Mouse (Mus musculus) urinary bladder, adult 2 months (tissue): ENCODE measurements around the gene Nkd1. TPM values are rescaled to one million over a fixed set of nuclear protein-coding genes. Genes with fewer than 3 reads are reported as not detected.

ENCODE experiments used
- DNase-seq: peaks from one replicate; pipeline ENCODE4 v3.0.0; 2022; ENCODE audit warnings: low spot score
- polyA plus RNA-seq: library from polyadenylated mRNA; depleted of rRNA; stranded (reverse); fragments of >200 nt; gene quantifications from 2 replicates; pipeline ENCODE4 v1.2.3, GENCODE M21; 2012

The Nkd1 gene
- polyA plus RNA-seq, 1 experiment, result 65.2 TPM

- DNase-seq, result no peak
These were observed 51.9 kb downstream of the Nkd1 start for GRCm38 (mm10) chr8:88572941-88573645.

DNA sequence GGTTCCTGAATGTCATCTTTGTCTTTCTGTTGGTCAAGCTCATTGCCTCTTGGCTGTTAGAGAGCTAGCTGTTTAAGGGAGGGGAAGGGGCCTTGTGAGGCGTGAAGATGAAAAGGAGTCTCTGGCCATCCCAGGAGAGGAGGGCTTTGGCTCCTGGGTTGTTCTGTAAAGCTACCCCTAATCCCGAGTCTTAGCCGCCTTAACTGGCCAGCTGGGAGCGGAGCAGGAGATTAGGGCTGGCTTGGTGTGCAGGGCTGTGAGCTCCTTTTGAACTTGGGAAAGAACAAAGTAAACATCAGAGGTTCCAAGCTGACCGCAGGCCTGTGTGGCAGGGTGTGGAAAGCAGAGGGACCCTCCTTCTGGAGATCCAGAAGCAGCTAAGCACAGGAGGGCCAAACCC lies 53.8 kb downstream of the Nkd1 start:
- DNase-seq, result no peak

GRCm38 (mm10) chr8:88576351-88577142 lies 55.4 kb downstream of the Nkd1 start:
- DNase-seq, result no peak

DNA sequence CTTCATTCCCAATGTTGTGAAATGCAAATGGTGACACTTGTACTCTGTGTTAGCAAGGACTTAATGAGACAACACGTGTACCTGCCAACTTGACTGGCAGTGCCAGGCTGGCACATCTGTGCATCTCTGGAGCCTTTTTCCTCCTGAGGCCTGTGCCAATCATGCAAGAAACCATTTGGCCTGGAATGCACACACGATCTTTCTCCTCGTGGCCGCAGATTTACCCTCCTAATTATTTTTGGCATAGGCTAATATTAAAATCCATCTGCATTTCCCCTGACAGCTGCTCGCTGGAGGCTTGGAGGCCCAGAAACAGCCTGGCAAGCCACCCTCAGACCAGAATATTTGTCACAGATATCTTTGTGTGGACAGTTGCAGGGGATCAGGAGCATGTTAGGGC lies 56.5 kb downstream of the Nkd1 start:
- DNase-seq, result no peak

DNA sequence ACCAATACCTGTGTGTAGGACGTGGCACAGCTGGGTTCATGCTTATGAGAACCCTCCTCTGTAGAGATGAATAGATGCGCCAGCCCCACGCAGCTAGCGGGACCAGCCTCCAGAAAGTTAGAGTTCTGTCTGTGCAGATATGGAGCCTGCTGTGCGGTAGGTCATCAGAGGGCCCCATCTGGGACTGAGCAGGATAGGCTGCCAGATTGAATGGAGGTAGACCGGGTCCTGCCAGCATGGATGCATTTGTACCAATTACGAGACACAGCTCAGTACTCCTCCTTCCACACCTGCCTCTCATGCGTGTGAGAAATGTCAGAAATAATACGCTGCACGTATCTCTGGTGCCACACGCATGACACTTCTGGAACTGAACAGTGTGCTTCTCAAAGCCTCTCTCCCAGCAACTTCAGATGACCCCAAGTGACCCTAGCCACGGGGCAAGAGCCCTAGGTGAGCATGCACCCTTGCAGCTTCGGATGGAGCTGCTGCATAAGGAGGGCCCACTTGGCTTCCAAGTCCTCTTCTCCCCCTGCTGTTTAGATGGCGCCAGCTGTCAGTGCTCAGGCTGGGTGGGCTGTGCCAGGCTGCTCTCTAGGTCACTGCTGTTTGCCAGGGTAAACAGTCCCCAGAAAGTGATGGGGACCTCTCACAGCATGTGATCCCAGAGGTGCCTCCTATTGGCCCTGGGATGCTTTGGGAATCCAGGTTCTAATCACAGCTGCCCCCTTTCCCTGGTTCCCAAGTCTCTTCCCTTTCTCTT lies 57.4 kb downstream of the Nkd1 start:
- DNase-seq, result no peak

DNA sequence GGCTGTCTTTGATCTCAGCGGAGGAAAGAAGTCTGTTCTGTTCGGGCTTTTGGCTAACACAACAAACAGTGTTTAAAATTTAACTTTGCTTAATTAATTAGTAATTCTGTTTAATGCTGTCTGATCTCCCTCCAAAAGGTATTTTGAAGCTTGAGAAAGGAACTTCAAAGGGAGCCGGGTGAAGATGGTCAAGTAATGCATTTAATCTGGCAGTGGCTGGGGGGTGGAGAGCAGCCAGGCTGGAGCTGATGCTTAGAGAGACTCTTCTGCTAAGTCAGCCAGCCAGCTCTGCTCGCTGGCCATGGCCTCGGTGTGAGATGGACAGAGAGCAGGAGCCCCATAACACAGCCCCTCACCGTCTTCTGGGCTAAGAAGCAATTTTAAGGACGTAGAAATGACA lies 58.1 kb downstream of the Nkd1 start:
- no peak for DNase-seq

DNA sequence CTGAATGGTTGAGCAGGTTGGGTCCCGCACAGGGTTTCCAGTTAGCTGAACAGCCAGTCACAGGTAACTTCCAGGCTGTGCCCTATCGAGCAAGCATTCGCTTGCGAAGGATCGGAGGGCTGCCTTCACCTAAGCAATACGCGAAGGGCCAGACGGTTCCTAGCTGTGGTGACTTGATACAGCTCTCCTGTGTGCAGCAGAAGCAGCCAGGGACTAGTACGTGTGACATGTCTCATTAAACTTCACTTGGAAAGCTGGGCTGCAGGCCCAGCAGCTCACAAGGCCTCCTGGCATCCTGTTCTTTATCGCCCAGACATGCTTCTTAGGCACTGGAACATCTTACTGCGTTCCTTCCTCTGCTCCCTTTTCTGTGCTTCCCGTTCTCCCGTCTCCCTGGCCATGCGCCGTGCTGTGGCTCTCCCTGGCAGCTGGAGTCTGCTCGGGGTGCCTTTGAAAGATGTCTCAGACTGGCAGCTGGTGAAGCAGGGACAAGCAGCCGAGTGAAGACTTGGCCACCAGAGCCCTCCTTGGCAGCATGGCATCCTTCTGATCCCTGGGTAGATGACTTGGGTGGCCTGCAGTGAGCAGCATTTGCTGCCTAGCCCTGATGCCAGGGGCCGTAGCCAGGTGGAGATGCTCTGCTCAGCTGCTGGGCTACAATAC lies 58.6 kb downstream of the Nkd1 start:
- no peak for DNase-seq

DNA sequence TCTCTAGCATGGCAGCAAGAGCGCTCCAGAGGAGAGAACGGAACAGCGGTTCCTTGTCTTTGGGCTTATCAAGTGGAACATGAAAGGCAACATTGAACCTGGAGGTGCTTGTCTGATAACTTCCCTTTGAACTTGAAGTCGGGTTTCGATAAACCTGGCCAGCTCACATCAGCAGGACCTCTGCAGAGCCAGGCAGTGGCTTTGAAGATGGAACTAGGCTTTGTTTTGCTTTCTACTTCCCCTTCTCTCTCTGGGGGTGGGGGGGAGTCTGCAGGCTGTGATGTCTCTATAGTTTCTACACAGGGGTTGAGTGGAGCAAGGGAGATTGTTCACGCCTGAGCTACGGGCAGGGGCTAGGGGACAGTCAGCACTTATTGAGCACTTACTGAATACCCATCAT lies 59.6 kb downstream of the Nkd1 start:
- no peak for DNase-seq

DNA sequence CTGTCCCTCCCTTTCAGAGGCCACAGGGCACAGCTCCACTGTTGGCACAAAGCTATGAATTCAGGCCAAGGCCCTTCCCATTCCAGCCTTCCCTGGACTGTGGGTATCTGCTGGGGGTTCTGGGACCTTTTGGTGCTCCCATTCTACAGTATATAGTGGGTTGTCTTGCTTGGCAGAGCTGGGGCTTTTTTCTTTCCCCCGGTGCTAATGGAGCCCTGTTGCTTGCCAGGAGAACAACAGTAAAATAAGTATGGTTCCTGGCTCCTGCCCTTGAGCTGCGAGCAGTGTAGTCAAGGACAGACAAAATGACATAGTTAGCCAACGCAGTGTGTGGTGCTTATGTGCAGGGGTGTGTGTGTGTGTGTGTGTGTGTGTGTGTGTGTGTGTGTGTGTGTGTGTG lies 62.7 kb downstream of the Nkd1 start:
- DNase-seq, result no peak

GRCm38 (mm10) chr8:88588205-88588889 lies 67.2 kb downstream of the Nkd1 start:
- DNase-seq, result no peak

DNA sequence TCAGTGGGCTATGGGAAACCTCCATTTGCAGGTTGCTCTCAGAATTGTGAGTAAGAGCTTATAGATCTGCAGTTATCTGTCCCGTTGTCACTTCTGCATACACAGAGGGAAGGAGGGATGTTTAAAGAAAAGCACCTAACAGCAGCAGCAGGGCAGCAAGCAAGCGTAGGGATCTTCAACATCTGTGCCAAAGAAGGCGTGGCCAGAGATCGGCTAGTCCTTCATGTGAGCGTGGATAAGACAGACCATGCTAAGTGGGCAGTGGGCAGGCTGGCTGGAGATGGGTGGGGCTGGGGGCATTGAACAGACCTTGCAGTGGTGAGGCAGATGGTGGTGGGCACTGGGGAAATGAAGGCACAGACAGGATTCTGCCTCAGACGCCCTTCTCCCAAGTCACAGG lies 69.1 kb downstream of the Nkd1 start:
- DNase-seq, result no peak

DNA sequence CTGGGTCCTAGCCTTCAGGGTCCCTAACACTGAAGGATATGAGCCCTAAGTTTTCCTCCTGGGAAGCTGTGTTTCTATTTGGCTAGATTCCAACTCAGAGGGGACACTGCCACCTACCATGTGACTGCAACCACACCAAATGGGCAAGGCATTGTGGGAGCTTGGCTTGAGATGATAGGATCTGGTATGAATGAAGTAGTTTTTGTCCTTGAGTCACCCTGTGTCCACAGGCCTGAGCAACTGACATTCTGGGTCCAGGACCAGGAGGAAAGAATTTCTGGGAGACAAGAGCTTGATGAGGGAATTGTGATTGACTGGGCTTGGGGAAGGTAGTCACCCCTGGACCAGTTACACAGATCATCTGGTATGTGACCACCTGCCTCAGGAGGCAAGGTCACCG lies 72.8 kb downstream of the Nkd1 start:
- no peak for DNase-seq

DNA sequence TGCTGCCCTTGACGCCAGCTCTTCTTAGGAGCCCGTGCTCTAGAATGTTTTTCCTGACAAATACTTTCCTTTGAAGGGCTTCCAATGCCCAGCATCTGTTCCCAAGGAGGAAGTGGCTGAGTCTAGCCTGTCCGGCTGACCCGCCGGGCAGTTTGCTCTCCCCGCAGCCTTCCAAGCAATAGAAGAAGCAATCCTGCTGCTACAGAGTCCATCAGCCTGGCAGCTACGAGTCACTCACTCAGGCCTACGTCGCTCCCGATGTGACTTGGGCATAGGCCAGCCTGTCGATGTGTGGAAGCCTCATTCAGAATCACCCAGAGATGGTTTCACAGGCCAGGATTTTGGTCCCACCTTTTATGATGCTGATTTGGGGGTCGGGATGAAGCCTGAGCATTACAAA lies 74.9 kb downstream of the Nkd1 start:
- DNase-seq, result no peak

- no peak for DNase-seq
These were observed 77.4 kb downstream of the Nkd1 start for GRCm38 (mm10) chr8:88598578-88598977.

- no peak for DNase-seq
These were observed 78.3 kb downstream of the Nkd1 start for GRCm38 (mm10) chr8:88599491-88599890.

DNA sequence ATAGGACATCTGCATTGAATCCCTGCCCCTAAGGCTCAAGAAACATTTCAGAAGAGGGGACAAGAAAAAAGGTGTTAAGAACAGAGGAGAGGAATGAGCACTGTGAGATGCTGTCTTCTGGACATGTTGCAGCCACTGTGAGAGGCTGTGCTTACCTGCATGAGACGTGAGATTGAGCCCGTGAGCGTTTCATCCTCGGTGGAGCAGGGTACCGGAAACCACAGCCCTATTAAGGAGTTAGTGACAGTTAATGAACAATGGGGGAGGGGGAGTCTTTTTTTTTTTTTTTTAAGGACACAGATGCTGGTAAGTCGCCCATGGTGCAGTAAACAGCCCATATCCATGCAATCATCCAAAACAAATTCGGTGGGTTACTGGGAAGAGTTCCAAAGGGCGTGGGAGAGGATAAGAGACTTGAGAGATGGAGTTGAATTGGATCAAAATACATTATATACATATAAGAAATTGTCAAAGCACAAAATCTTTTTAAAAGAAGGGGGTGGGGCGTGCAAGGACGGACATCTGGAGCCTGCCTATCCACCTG lies 82.4 kb downstream of the Nkd1 start:
- no peak for DNase-seq

- no peak for DNase-seq
These were observed 83.2 kb downstream of the Nkd1 start for GRCm38 (mm10) chr8:88604065-88605038.

GRCm38 (mm10) chr8:88605361-88606040 lies 84.3 kb downstream of the Nkd1 start:
- DNase-seq, result no peak

- no peak for DNase-seq
These were observed 87.9 kb downstream of the Nkd1 start for GRCm38 (mm10) chr8:88609036-88609435.
